Mouse (Mus musculus): ENCODE measurements around the gene Clec5a. TPM values are rescaled to one million over a fixed set of nuclear protein-coding genes. Genes with fewer than 3 reads are reported as not detected.

Clec5a gene
- polyA plus RNA-seq, 1 experiment from 2014 or later, result 0.43 TPM

Other genes starting within 250 kb of the Clec5a start
- 14.0 and 17.7 TPM in 2 replicates for gene E330009J07Rik, start 149.7 kb downstream of the Clec5a start, polyA plus RNA-seq (2014; fragmentation: Nextera tagmentation; extraction: Ambion mirVana)
- gene Wee2, start 146.7 kb downstream of the Clec5a start, polyA plus RNA-seq (2014; fragmentation: Nextera tagmentation; extraction: Ambion mirVana), result 0.09 TPM in 1 of 2 replicates, not detected in the other
- 177 and 241 TPM in 2 replicates for gene Ssbp1, start 114.5 kb downstream of the Clec5a start, polyA plus RNA-seq (2014; fragmentation: Nextera tagmentation; extraction: Ambion mirVana)
- not detected in 2 replicates for gene Tas2r137, start 94.6 kb downstream of the Clec5a start, polyA plus RNA-seq (2014; fragmentation: Nextera tagmentation; extraction: Ambion mirVana)
- not detected in 2 replicates for gene Tas2r108, start 92.3 kb downstream of the Clec5a start, polyA plus RNA-seq (2014; fragmentation: Nextera tagmentation; extraction: Ambion mirVana)
- not detected in 2 replicates for gene Prss37, start 66.3 kb downstream of the Clec5a start, polyA plus RNA-seq (2014; fragmentation: Nextera tagmentation; extraction: Ambion mirVana)
- 0.07 TPM in 1 of 2 replicates, not detected in the other for gene Olfr461, start 30.8 kb downstream of the Clec5a start, polyA plus RNA-seq (2014; fragmentation: Nextera tagmentation; extraction: Ambion mirVana)
- gene Olfr460, start 16.3 kb downstream of the Clec5a start, polyA plus RNA-seq (2014; fragmentation: Nextera tagmentation; extraction: Ambion mirVana), result not detected in 2 replicates
- gene Tas2r138, start 27.5 kb upstream of the Clec5a start, polyA plus RNA-seq (2014; fragmentation: Nextera tagmentation; extraction: Ambion mirVana), result not detected in 2 replicates
- 0.40 and 1.4 TPM in 2 replicates for gene Mgam, start 43.0 kb upstream of the Clec5a start, polyA plus RNA-seq (2014; fragmentation: Nextera tagmentation; extraction: Ambion mirVana)

Data from kidney, embryonic 14.5 days (tissue).